Mouse (Mus musculus) frontal cortex, postnatal 25 days (tissue): ENCODE data around the gene Ppp1r18.

ENCODE experiments used
- DNase-seq, 2 experiments: peaks; one replicate each; pipeline ENCODE4 v3.0.0; 2022; ENCODE audit warnings: low spot score in 2 of 2

Gene Ppp1r18

DNA sequence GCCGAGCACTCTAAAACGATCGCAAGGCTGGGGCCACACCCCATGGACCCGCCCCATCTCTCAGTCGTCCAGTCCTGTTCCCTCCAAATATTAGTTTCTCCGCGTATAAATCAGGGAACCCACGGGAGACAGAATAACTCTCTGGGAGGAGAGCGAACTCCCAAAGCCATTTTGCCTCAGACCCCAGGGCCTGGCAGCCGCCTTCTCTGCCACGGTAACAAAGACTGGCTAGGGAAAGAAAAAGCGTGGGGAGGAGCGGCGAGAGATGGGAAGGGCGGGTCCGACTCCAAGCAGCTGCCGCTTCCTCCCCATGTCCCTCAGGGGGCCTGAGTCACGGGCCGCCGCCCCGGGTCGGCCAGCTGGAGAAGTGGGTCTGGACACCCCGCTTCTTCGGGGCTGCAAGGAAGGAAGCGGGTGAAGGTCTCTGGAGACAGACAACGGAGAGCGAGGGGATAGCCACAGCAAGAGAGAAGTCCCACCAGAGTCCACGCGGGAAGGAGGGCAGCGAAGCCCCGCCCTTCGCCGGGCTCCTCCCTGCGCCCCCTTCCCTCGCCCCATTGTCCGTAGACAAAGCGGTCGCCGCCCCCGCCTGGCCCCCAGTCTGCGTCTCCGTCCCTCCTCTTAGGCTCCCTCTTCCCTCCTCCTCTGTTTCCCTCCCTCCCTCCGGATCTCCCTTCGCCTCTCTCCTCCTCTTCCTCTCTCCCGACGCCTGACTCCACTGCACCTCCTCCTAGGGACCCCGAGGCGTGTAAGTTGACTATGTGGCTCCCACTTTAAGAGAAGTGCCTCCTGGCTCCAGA is at the start of gene Ppp1r18:
TSS of gene Ppp1r18 (plus strand) at position 113 of the 800 bp plus-strand sequence.
- no peak for DNase-seq

DNA sequence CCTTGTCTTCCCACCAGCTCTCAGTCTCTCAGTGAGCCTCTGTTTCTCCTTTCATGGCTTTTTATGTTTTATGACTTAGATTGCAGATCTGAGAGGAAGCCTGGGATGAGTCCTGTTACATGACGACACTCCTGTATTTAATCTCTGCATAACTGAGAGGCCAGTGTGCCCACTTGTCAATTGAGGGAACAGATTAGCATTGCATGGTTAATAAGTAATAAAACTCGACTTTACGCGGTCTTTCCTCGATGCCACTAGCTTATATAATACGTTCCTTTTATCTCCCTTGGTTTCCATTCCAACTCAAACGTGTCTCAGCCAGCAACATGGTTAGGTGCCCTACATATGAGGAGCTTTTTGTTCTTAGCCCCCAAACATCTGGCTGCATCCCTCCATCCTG is 49.6 kb upstream of the Ppp1r18 start:
- no peak for DNase-seq

DNA sequence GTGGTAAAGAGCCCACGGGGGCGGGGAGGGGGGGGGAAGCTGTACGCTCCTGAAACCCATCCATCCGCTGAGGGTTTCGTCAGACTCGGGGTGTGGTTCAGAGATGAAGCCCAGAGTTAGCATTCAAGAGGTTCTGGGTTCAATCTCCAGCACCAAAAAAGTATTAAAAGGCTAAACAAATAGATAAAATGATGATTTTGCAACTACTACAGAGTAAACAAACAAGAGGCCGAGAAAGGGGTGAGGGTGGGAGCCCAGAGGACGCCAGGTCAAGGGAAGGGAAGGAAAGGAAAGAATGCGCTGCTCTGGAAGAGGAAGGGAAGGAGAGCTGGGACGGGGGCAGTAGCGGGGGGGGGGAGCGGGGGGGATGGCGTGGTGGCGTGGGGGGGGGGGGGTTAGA is 48.7 kb upstream of the Ppp1r18 start:
- no peak for DNase-seq

DNA sequence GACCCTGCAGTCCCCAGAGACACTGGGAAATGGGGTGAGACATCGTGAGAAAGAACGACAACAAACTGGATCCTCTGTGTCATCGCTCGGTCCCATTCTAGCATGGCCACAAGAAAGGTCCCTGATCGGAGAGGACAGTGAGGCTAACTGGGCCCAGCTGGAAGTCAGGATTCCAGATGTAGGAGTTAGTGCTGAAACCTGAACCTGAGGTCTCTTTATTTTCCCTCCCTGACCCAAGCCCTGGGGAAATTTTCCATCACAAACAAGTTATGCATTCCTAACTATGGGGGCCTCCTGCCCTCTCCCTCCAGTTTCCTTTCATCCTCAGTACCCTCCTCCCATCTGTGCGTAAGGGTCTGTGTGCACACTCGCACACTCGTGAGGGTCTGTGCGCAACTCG is 48.2 kb upstream of the Ppp1r18 start:
- DNase-seq = no peak

DNA sequence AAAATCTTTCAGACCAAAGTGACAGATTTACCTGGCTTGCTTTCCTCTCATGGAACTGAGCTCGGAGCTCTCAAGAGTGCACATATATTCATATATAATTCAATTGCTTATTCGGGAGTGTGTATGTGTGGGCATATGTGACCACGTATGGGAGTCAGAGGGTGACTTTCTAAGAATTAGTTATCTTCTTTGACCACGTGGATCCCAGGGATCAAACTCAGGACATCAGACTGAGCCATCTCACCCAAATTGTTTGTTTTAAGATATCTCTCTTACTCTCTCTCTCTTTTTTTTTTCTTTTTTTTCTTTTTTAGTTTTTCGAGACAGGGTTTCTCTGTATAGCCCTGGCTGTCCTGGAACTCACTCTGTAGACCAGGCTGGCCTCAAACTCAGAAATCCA is 45.3 kb upstream of the Ppp1r18 start:
- DNase-seq = no peak

DNA sequence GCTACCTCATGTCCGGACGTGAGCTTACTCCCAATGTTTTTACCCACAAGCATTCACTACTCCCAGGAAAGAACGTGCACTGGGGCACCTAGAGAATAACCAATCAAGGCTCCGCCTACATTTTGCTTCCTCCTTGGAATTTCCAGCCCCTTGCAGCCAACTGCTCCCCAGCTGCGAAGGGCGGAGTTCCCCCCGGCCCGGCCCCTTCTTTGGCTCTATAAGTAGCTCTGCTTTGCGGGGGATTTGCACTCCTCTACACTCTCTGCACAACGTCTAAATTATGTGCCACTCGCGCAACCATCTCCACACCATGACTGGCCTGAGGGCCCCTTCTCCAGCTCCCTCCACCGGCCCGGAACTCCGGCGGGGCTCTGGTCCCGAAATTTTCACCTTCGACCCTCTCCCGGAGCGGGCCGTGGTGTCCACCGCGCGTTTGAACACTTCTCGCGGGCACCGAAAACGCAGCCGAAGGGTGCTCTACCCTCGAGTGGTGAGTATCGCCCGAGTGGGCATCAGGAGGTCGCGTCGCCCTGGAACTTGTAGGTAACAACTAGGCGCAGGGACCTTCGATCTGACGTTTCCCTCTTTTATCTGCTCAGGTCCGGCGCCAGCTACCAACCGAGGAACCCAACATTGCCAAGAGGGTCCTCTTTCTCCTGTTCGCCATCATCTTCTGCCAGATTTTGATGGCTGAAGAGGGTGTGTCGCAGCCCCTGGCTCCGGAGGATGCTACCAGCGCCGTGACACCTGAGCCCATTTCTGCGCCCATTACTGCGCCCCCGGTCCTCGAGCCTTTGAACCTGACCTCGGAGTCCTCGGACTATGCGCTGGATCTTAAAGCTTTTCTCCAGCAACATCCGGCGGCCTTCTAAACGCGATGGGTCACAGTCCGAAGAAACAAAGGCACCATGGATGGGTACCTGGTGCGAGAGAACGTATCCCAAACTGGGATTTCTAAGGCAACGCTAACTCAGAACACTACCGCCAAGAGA is 43.7 kb upstream of the Ppp1r18 start, which contains the start of gene Ier3:
TSS of gene Ier3 (plus strand) at position 246 of the 992 bp plus-strand sequence.
- DNase-seq = peak; percentile 50 to 52

DNA sequence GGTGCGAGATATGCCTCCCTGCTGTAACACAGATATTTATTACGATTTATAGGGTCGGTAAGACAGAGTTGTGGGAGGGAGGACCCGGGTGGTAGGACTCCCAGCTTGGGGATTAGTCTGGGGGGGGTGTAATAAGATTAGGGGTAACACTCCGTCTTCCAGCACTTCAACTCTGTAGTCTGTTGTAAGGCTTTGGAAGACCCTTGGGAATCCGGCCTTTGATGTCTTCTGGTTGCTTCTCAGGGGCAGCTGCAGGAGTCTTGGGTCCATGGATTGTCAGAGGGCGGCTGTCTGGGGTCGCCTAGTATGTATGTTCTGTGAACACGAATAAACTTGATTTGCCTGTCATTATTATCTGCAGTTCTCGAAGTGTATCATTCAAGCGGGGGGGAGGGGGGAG is 42.8 kb upstream of the Ppp1r18 start:
- DNase-seq = no peak

DNA sequence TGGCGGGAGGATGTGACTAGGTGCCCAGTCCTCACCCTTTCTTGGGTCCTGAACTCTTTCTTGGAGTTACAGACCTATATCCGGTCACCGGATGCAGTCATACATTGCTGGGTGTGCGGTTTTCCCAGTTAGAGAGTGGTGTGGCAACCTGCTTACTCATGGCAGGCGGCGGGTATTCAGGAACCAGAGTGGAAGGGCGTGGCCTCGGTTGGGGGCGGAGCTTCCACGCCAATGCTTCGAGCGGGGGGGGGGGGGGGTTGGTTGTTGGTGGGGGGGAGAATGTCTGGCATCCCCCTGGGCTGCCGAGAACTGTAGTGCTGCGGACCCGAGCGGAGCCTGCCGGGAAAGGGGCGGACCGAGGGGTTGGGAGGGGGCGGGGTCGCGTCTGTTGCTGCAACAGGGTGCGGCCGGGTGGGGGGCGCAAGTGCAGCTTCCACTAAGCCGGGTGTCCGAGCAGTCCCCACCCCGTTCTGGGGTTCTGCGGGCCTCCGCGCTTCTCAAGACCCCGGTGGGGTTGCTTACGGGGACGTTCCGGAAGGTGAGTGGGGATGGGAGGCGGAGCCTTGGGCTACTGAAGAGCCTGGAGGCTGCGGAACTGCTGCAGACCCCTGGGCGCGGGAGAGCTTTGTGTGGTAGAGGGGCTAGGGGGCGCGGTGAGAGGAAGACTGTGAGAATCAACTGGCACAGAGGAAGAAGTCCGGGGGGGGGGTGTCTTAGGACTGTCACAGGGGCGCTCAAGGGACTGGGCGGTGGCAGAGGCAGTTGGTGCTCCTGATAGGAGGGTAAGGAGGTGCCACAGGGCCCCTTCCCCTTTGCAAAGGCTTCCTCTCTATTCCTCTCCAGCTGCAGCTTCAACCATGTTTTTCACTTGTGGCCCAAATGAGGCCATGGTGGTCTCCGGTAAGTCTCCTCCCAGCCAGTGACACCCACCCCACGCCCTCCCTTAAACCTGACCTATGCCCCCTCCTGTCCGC is 42.1 kb upstream of the Ppp1r18 start, which contains the start of gene Flot1:
TSS of gene Flot1 (plus strand) at position 267 of the 974 bp plus-strand sequence.
- DNase-seq = peak; percentile 43 to 57

DNA sequence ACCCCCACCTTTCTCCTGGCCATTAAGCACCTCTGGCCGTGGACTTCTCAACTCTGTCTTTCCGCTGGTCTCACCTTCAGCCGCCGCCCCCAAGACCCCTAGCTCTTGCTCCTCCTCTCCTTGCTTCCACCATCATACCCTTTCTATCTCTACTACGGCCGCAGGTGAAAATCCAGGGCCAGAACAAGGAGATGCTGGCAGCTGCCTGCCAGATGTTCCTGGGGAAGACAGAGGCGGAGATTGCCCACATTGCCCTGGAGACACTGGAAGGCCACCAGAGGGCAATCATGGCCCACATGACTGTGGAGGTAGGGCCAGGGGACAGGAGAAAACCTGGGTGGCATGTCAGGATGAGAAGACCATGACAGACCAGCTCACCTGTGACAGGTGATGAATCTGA is 41.0 kb upstream of the Ppp1r18 start:
- DNase-seq = no peak

DNA sequence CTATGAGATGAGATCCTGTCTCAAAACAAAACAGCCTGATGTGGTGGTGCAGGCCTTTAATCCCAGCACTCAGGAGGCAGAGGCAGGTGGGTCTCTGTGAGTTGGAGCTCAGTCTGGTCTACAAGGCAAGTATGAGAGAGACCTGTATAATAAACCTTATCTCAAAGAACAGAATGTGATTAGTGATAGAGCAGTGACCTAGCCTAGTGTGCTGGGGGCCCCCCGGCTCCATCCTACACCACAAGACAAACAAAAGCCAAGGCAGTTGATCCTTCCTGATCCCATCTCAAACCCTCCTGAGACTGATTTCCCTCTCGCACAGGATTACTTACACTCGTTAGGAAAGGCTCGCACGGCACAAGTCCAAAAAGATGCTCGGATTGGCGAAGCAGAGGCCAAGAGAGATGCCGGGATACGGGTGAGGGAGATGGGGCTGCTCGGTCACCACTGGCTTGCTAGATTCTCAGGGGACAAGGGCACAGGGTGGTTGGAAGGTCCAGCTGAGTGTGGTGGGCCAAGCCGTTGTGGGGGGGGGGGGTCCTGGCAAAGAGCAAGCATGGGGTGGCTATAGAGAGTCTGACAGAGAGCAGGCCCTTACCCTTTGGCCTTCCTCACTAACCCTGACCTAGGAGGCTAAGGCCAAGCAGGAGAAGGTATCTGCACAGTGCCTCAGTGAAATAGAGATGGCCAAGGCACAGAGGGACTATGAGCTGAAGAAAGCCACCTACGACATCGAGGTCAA is 40.1 kb upstream of the Ppp1r18 start:
- DNase-seq = no peak

DNA sequence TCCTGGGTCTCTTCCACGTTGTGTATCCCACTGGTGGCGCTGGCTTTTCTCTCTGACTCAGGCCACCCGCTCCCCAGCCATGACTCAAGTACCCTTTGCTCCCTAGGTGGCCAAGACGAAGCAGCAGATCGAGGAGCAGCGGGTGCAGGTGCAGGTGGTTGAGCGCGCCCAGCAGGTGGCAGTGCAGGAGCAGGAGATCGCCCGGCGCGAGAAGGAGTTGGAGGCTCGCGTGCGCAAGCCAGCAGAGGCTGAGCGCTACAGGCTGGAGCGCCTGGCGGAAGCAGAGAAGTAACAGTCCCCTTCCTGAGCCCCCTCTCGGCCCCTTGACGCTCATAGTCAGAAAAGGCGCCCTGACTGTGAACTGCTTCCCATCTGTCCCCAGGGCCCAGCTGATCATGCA is 35.7 kb upstream of the Ppp1r18 start:
- DNase-seq = peak; percentile 72 to 77

DNA sequence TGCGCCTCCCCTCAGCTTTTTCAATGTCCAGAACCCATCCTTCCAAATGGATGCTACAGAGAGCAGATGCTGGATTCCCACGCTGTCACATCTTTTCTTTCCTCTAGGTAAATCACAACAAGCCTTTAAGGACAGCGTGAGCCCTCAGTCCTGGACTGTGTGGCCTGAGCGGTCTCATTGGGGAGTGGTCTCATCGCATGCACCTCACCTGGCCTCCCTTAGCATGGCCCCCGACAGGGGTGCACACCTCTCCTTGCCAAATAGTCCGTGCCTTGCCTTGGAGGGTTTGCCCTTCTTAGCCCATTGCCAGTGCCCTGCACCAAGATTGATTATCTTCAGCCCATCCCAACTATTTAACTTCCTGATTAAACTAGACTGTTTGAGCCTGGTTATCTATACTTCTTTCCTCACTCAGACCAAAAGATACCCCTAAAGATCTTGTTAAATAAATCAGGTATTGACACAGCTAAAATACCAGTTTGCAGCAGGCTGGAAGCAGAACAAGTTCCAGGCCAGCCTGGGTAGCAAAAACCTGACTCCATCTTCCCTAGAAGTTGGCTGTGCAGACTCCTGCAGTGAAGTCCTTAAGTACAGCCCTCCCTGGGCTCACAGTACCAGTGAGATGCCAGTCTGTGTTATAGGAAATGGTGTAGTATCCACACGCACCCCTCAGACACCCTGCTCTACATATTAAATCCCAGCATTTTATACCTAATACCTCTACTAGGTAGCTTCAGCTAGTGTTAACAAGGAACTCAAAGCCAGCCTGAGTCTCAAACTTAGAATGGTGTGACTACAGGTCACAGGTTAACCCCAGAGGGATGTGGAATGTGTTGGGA is 32.8 kb upstream of the Ppp1r18 start:
- DNase-seq = no peak

DNA sequence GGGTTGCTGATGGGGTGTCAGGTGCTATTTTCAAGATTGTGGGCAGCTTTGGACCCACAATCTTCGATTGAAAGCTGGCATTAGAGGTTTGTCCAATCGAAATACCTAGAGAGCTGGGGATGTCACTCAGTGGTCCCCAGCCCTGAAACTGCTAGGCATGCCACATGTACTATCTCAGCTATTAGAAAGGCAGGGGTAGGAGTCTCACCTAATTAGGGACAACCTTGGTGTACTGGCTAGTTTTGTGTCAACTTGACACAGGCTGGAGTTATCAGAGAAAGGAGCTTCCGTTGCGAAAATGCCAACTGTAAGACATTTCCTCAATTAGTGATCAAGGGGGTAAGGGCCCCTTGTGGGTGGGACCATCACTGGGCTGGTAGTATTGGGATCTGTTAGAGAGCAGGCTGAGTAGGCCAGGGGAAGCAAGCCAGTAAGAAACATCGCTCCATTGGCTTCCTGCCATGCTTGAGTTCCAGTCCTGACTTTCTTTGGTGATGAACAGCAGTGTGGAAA is 32.1 kb upstream of the Ppp1r18 start:
- no peak for DNase-seq

DNA sequence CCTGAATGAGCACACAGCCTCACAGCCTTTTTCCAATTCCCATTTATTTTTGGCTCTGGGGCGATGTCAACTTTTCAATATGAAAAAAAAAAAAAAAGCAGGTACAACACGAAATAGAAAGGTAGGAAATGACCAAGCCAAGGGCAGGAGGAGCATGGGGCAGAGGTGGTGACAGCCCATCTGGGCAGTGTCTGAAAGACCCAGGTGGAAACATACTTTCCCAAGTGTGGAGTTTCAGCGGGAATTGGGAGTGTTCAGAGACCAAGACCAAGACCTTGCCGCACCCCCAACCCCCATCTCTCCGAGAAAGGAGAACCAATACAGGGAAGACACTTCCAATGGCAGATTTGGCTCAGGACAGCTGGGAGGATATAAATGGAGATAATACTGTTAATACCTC is 31.5 kb upstream of the Ppp1r18 start:
- DNase-seq = no peak

DNA sequence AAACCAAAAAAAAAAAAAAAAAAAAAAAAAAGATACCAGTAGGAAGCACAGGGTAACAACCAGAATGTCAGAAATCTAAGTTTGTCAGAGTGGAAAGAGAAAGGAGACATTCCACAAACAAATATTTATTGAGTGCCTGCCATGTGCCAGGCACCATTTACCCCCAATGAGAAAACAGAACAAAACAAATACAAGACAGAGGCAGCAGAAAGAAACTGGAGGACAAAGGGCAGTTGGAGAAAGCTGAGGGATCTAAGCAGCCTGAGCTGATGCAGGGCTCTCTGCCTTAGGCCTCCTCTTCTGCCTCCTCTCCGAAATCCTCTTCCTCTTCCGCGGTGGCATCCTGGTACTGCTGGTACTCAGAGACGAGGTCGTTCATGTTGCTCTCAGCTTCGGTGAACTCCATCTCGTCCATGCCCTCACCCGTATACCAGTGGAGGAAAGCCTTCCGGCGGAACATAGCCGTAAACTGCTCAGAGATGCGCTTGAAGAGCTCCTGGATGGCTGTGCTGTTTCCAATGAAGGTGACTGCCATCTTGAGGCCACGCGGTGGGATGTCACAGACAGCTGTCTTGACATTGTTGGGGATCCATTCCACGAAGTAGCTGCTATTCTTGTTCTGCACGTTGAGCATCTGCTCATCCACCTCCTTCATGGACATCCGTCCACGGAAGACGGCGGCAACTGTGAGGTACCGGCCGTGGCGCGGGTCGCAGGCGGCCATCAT is 30.5 kb upstream of the Ppp1r18 start:
- DNase-seq = no peak

DNA sequence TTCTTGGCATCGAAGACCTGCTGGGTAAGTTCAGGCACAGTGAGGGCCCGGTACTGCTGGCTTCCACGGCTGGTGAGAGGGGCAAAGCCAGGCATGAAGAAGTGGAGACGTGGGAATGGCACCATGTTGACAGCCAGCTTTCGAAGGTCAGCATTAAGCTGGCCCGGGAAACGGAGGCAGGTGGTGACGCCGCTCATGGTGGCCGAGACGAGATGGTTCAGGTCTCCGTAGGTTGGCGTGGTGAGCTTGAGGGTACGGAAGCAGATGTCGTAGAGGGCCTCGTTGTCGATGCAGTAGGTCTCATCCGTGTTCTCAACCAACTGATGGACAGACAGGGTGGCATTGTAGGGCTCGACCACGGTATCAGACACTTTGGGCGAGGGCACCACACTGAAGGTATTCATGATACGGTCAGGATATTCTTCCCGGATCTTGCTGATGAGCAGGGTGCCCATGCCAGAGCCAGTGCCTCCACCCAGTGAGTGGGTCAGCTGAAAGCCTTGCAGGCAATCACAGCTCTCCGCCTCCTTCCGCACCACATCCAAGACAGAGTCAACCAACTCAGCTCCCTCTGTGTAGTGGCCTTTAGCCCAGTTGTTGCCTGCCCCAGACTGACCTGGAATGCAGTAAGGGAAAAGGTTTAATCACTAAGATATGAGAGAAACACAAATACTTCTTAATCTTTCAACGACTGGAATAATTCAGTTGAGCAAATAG is 29.8 kb upstream of the Ppp1r18 start:
- DNase-seq = no peak

DNA sequence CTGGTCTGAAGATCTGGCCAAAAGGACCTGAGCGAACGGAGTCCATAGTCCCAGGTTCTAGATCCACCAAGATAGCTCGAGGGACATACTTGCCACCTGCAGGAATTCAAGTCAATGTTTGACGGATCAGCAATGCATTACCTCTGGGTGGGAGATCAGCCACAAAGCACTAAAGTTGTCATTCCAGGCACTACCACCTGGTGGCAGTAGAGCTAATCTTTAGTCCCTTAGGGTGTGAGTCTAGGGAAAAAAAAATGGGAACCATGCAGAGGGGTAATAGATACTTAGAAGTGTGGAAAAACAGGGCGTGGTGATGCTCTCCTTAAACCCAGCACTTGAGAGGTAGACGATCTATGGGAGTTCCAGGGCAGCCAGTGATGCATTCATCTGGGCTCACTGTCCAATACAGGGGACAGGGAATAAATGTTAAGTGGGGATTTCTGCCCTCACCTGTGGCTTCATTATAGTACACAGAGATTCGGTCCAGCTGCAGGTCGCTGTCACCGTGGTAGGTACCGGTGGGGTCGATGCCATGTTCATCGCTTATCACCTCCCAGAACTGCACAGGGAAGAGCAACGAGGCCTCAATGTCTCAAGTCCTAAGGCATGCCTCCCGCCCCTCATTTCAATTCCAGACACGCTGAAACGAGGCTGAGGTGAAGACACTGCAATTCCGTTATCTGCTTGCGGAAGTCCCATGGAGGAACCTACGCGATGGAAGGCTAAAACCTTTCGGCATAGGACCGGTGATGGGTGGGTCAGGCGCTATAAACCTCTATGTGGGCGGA is 29.0 kb upstream of the Ppp1r18 start:
- DNase-seq = peak; percentile 87 to 92
